Mouse (Mus musculus) retina, embryonic 14.5 days (tissue): Measurements from ENCODE around the gene Ube2i.

Experiments used
- DNase-seq: peaks from one replicate; pipeline ENCODE4 v3.0.0-alpha.2; 2015; ENCODE audit warnings: low spot score

Ube2i gene

GRCm38 (mm10) chr17:25218967-25219366, 55.5 kb downstream of the Ube2i start:
- no peak for DNase-seq

- no peak for DNase-seq
These were observed 59.0 kb downstream of the Ube2i start for GRCm38 (mm10) chr17:25215431-25215830.
